Comparison of ENCODE assay signal across 19 mouse cellular contexts in the genomic region with DNA sequence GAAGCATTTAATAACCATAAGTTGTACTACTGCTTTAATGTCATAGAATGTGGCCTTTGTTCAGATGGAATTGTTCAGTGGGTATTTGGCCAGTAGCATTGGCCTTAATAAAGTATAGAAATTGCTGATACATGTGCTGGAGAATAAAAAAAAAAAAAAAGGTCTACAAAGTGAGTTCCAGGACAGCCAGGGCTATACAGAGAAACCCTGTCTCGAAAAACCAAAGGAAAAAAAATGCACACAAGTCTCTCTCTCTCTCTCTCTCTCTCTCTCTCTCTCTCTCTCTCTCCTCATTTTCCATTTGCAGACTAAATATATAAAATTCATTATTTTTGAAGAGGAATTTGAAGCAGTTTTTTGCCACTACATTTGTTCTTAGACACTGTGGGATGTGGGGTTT.
DNase-seq lines count a peak whose midpoint lies in the region; ATAC-seq and TF ChIP-seq lines count a peak whose summit lies in the region.
"Had no signal": no experiment of that assay in that cellular context is flagged by ENCODE, and none has a peak within 500 bp of the region (broad histone marks: within the 10 kb centered on the region; RNA-seq: fewer than 3 reads in every experiment).

No protein-coding gene starts in this region.

- no peaks in the 10 kb centered on the region for H3K36me3 ChIP-seq in forebrain, embryonic 15.5 days
- no peaks in the 10 kb centered on the region for H3K36me3 ChIP-seq in forebrain, embryonic 10.5 days (replicated peaks)
- H3K36me3 ChIP-seq in hindbrain, postnatal 0 days (ENCODE audit: insufficient read depth, low read length), result no peaks in the 10 kb centered on the region
- H3K36me3 ChIP-seq in hindbrain, embryonic 14.5 days (replicated peaks; ENCODE audit: control insufficient read depth, insufficient read depth), result no peaks in the 10 kb centered on the region
- H3K36me3 ChIP-seq in midbrain, embryonic 13.5 days, result no peaks in the 10 kb centered on the region
- no peaks in the 10 kb centered on the region for H3K36me3 ChIP-seq in midbrain, embryonic 14.5 days (ENCODE audit: control insufficient read depth, insufficient read depth, low read length)
- H3K36me3 ChIP-seq in forebrain, postnatal 0 days (ENCODE audit: insufficient read depth), result no peaks in the 10 kb centered on the region
- H3K36me3 ChIP-seq: embryonic facial prominence, embryonic 13.5 days; heart, embryonic 15.5 days had no signal

- no peaks in the 10 kb centered on the region for H3K9me3 ChIP-seq in forebrain, embryonic 15.5 days
- no peaks in the 10 kb centered on the region for H3K9me3 ChIP-seq in forebrain, embryonic 10.5 days
- no peaks in the 10 kb centered on the region for H3K9me3 ChIP-seq in hindbrain, postnatal 0 days (ENCODE audit: low read length)
- H3K9me3 ChIP-seq in hindbrain, embryonic 14.5 days (ENCODE audit: control insufficient read depth, low read length), result no peaks in the 10 kb centered on the region
- no peaks in the 10 kb centered on the region for H3K9me3 ChIP-seq in midbrain, embryonic 13.5 days
- H3K9me3 ChIP-seq in midbrain, embryonic 14.5 days (ENCODE audit: control insufficient read depth, low read length), result no peaks in the 10 kb centered on the region
- H3K9me3 ChIP-seq in forebrain, postnatal 0 days (ENCODE audit: low read length), result no peaks in the 10 kb centered on the region
- H3K9me3 ChIP-seq: embryonic facial prominence, embryonic 13.5 days; heart, embryonic 15.5 days had no signal

- no peak for DNase-seq in forebrain, embryonic 10.5 days (ENCODE audit: extremely low spot score, low spot score)
- DNase-seq in hindbrain, postnatal 0 days (ENCODE audit: low spot score), result no peak
- DNase-seq in hindbrain, embryonic 14.5 days (ENCODE audit: low spot score), result no peak
- DNase-seq in midbrain, embryonic 14.5 days, result no peak
- DNase-seq in forebrain, postnatal 0 days, result no peak
- DNase-seq in testis, postnatal 14 days (ENCODE audit: low spot score), result no peak
- DNase-seq: adrenal gland, postnatal 14 days; gastrocnemius, postnatal 10 days; heart, adult 2 months; heart, postnatal 14 days; kidney, adult 11 months had no signal

- peak overlapping the region; percentile 76 for H3K27ac ChIP-seq in forebrain, embryonic 15.5 days (replicated peaks)
- H3K27ac ChIP-seq in forebrain, embryonic 10.5 days, result no peak overlapping the region
- H3K27ac ChIP-seq in hindbrain, postnatal 0 days, result no peak overlapping the region
- H3K27ac ChIP-seq in hindbrain, embryonic 14.5 days, result no peak overlapping the region
- H3K27ac ChIP-seq in midbrain, embryonic 13.5 days, result peak overlapping the region; percentile 14; the same call in 1 of the 2 replicates
- no peak overlapping the region for H3K27ac ChIP-seq in midbrain, embryonic 14.5 days (replicated peaks; ENCODE audit: low read depth, low read length)
- H3K27ac ChIP-seq in forebrain, postnatal 0 days (ENCODE audit: low read depth, low read length), result peak overlapping the region; percentile 67
- H3K27ac ChIP-seq: embryonic facial prominence, embryonic 13.5 days; heart, adult 2 months; heart, embryonic 15.5 days had no signal

- no peak overlapping the region for H3K4me2 ChIP-seq in forebrain, embryonic 15.5 days (replicated peaks)
- no peak overlapping the region for H3K4me2 ChIP-seq in hindbrain, postnatal 0 days (ENCODE audit: low read depth, low read length)
- no peak overlapping the region for H3K4me2 ChIP-seq in hindbrain, embryonic 14.5 days (replicated peaks)
- H3K4me2 ChIP-seq in midbrain, embryonic 13.5 days (replicated peaks), result no peak overlapping the region
- no peak overlapping the region for H3K4me2 ChIP-seq in midbrain, embryonic 14.5 days (ENCODE audit: low read length)
- no peak overlapping the region for H3K4me2 ChIP-seq in forebrain, postnatal 0 days (ENCODE audit: low read depth)
- H3K4me2 ChIP-seq: embryonic facial prominence, embryonic 13.5 days; heart, embryonic 11.5 days; heart, embryonic 15.5 days had no signal

- 55% methylated on average over 1 of the region's 1 CpGs for WGBS in forebrain, embryonic 15.5 days
- 62% methylated on average over 1 of the region's 1 CpGs for WGBS in forebrain, embryonic 10.5 days
- WGBS in hindbrain, postnatal 0 days, result 52% methylated on average over 1 of the region's 1 CpGs
- WGBS in hindbrain, embryonic 14.5 days, result 67% methylated on average over 1 of the region's 1 CpGs
- WGBS in midbrain, embryonic 13.5 days, result 67% methylated on average over 1 of the region's 1 CpGs
- 65% methylated on average over 1 of the region's 1 CpGs for WGBS in midbrain, embryonic 14.5 days
- 36% methylated on average over 1 of the region's 1 CpGs for WGBS in forebrain, postnatal 0 days

- no peaks in the 10 kb centered on the region for H3K27me3 ChIP-seq in forebrain, embryonic 15.5 days
- no peaks in the 10 kb centered on the region for H3K27me3 ChIP-seq in forebrain, embryonic 10.5 days (ENCODE audit: poor library complexity, severe bottlenecking)
- no peaks in the 10 kb centered on the region for H3K27me3 ChIP-seq in hindbrain, postnatal 0 days (ENCODE audit: insufficient read depth, low read length)
- H3K27me3 ChIP-seq in hindbrain, embryonic 14.5 days (ENCODE audit: control insufficient read depth, insufficient read depth, low read length), result no peaks in the 10 kb centered on the region
- H3K27me3 ChIP-seq in midbrain, embryonic 13.5 days, result no peaks in the 10 kb centered on the region
- H3K27me3 ChIP-seq in midbrain, embryonic 14.5 days (ENCODE audit: control insufficient read depth, insufficient read depth, low read length), result no peaks in the 10 kb centered on the region
- H3K27me3 ChIP-seq in forebrain, postnatal 0 days (ENCODE audit: insufficient read depth, low read length), result no peaks in the 10 kb centered on the region
- H3K27me3 ChIP-seq: CH12.LX; embryonic facial prominence, embryonic 13.5 days; heart, embryonic 15.5 days had no signal

- ATAC-seq in forebrain, embryonic 15.5 days (replicated peaks), result peak; percentile 53
- ATAC-seq in hindbrain, postnatal 0 days, result 0 out of 2 replicates have a peak, but pooled peaks have one; percentile 12
- ATAC-seq in hindbrain, embryonic 14.5 days (ENCODE audit: low FRiP score), result no peak
- ATAC-seq in midbrain, embryonic 13.5 days, result peak; percentile 58; the same call in 1 of the 2 replicates
- ATAC-seq in midbrain, embryonic 14.5 days (ENCODE audit: low FRiP score, low TSS enrichment), result no peak
- peak; percentile 49; the same call in 1 of the 2 replicates for ATAC-seq in forebrain, postnatal 0 days
- ATAC-seq: activated CD4-positive, CD25-positive, alpha-beta regulatory T cell, adult 4 months; Patski had no signal

- TF ChIP-seq CTCF in hindbrain, postnatal 0 days (IDR thresholded peaks at IDR 0.05; ENCODE audit: low read depth), result no peak
- TF ChIP-seq CTCF in forebrain, postnatal 0 days (IDR thresholded peaks at IDR 0.05; ENCODE audit: low read depth), result no peak

- H3K4me1 ChIP-seq in forebrain, embryonic 15.5 days, result peaks cover 9% of the 10 kb centered on the region; the same call in 1 of the 2 replicates
- H3K4me1 ChIP-seq in forebrain, embryonic 10.5 days, result no peaks in the 10 kb centered on the region
- H3K4me1 ChIP-seq in hindbrain, postnatal 0 days (ENCODE audit: insufficient read depth, low read length), result no peaks in the 10 kb centered on the region
- 0 out of 2 replicates have a peak, but pooled peaks cover 6% of the 10 kb centered on the region for H3K4me1 ChIP-seq in hindbrain, embryonic 14.5 days (replicated peaks; ENCODE audit: control insufficient read depth, insufficient read depth, low read length)
- peaks cover 9% of the 10 kb centered on the region; the same call in 1 of the 2 replicates for H3K4me1 ChIP-seq in midbrain, embryonic 13.5 days (replicated peaks)
- peaks cover 5% of the 10 kb centered on the region; the same call in 1 of the 2 replicates for H3K4me1 ChIP-seq in midbrain, embryonic 14.5 days (ENCODE audit: control insufficient read depth, insufficient read depth, low read length)
- no peaks in the 10 kb centered on the region for H3K4me1 ChIP-seq in forebrain, postnatal 0 days (ENCODE audit: insufficient read depth)
- H3K4me1 ChIP-seq: embryonic facial prominence, embryonic 13.5 days; heart, embryonic 15.5 days had no signal

- no peak overlapping the region for H3K9ac ChIP-seq in forebrain, embryonic 15.5 days (replicated peaks)
- H3K9ac ChIP-seq in hindbrain, postnatal 0 days (replicated peaks; ENCODE audit: low read length), result no peak overlapping the region
- H3K9ac ChIP-seq in hindbrain, embryonic 14.5 days, result no peak overlapping the region
- H3K9ac ChIP-seq in midbrain, embryonic 13.5 days (replicated peaks), result no peak overlapping the region
- no peak overlapping the region for H3K9ac ChIP-seq in midbrain, embryonic 14.5 days (replicated peaks; ENCODE audit: low read length)
- H3K9ac ChIP-seq in forebrain, postnatal 0 days, result no peak overlapping the region
- H3K9ac ChIP-seq: embryonic facial prominence, embryonic 13.5 days; heart, embryonic 15.5 days had no signal

- H3K4me3 ChIP-seq in forebrain, embryonic 15.5 days, result no peak overlapping the region
- no peak overlapping the region for H3K4me3 ChIP-seq in forebrain, embryonic 10.5 days
- no peak overlapping the region for H3K4me3 ChIP-seq in hindbrain, postnatal 0 days (ENCODE audit: low read length)
- no peak overlapping the region for H3K4me3 ChIP-seq in hindbrain, embryonic 14.5 days (replicated peaks; ENCODE audit: low read length)
- H3K4me3 ChIP-seq in midbrain, embryonic 13.5 days (replicated peaks), result no peak overlapping the region
- H3K4me3 ChIP-seq in midbrain, embryonic 14.5 days (replicated peaks; ENCODE audit: low read depth, low read length), result no peak overlapping the region
- H3K4me3 ChIP-seq in forebrain, postnatal 0 days (ENCODE audit: low read depth, low read length), result no peak overlapping the region
- H3K4me3 ChIP-seq: embryonic facial prominence, embryonic 13.5 days; heart, adult 2 months; heart, embryonic 15.5 days had no signal

Comparison
In these comparisons a context has a peak if more than half of its experiments do, and no peak if none do; other contexts are left out.
1. ATAC-seq: peak in forebrain, embryonic 15.5 days (single experiment), hindbrain, postnatal 0 days (single experiment), midbrain, embryonic 13.5 days (single experiment) and forebrain, postnatal 0 days (single experiment); none in hindbrain, embryonic 14.5 days (single experiment) and midbrain, embryonic 14.5 days (single experiment).
2. H3K27ac ChIP-seq: peak in forebrain, embryonic 15.5 days (single experiment), midbrain, embryonic 13.5 days (single experiment) and forebrain, postnatal 0 days (single experiment); none in forebrain, embryonic 10.5 days (single experiment), hindbrain, postnatal 0 days (single experiment), hindbrain, embryonic 14.5 days (single experiment) and midbrain, embryonic 14.5 days (single experiment).